Mouse (Mus musculus) ES-E14 (cell line): ENCODE results near the gene Ubc.

Experiments
- CHD2 ChIP-seq: IDR thresholded peaks from 2 replicates; pipeline ENCODE4 v1.6.1; 2014; ENCODE audit warnings: mild to moderate bottlenecking, low read depth, low read length, inconsistent platforms
- HCFC1 ChIP-seq: IDR thresholded peaks from 2 replicates; pipeline ENCODE4 v1.6.1; 2012; ENCODE audit warnings: low read length, inconsistent platforms, borderline replicate concordance; ENCODE audit not compliant: insufficient read depth
- ZC3H11A ChIP-seq: IDR thresholded peaks from 2 replicates; pipeline ENCODE4 v1.6.1; 2012; ENCODE audit warnings: low read depth, mild to moderate bottlenecking, inconsistent platforms, low read length, borderline replicate concordance
- ZNF384 ChIP-seq: IDR thresholded peaks from 2 replicates; pipeline ENCODE4 v1.6.1; 2012; ENCODE audit warnings: low read depth, low read length, inconsistent platforms

DNA sequence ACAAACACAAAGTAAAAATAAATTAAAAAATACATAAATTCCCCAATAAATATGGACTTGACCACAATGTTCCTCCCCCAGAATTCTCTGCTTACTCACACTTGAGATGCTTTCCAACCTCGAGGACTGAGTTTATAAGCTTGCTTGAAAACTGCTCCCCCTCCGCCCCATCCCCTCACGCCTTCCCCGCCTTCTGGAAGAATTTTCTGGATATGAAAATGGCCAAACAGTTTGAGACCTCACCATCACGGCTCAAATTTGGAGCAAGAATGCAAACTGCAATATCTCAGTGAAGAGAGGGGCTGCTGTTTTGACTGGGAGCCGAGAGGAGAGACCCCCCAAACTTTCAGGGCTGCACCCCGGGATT is 14.5 kb upstream of the Ubc start:
- TF ChIP-seq CHD2 (no peak), HCFC1 (no peak), ZNF384 (no peak), ZC3H11A (no peak)
